19 mouse cellular contexts compared by ENCODE assay signal in genomic region chr6:115984580-115984979, GRCm38 (mm10). TPM values are rescaled to one million over a fixed set of nuclear protein-coding genes. Genes with fewer than 3 reads are reported as not detected.
DNase-seq lines count a peak whose midpoint lies in the region; ATAC-seq and TF ChIP-seq lines count a peak whose summit lies in the region.
"Had no signal": no experiment of that assay in that cellular context is flagged by ENCODE, and none has a peak within 500 bp of the region (broad histone marks: within the 10 kb centered on the region; RNA-seq: fewer than 3 reads in every experiment).

No protein-coding gene starts in this region.

- no peaks in the 10 kb centered on the region for H3K27me3 ChIP-seq in heart, embryonic 10.5 days (ENCODE audit: insufficient read depth, poor library complexity, severe bottlenecking)
- H3K27me3 ChIP-seq in intestine, embryonic 16.5 days (replicated peaks; ENCODE audit: control insufficient read depth, insufficient read depth, low read length): peaks cover 3% of the 10 kb centered on the region; the same call in 1 of the 2 replicates
- H3K27me3 ChIP-seq in intestine, embryonic 15.5 days (replicated peaks): no peaks in the 10 kb centered on the region
- H3K27me3 ChIP-seq in lung, postnatal 0 days (replicated peaks; ENCODE audit: insufficient read depth, low read length): no peaks in the 10 kb centered on the region
- no peaks in the 10 kb centered on the region for H3K27me3 ChIP-seq in embryonic facial prominence, embryonic 13.5 days
- H3K27me3 ChIP-seq: Patski had no signal

- peaks cover 3% of the 10 kb centered on the region; the same call in 1 of the 2 replicates for H3K36me3 ChIP-seq in heart, embryonic 10.5 days
- no peaks in the 10 kb centered on the region for H3K36me3 ChIP-seq in intestine, embryonic 16.5 days (ENCODE audit: control insufficient read depth, insufficient read depth, low read length)
- no peaks in the 10 kb centered on the region for H3K36me3 ChIP-seq in intestine, embryonic 15.5 days
- H3K36me3 ChIP-seq in lung, postnatal 0 days (ENCODE audit: insufficient read depth, low read length): peaks cover 8% of the 10 kb centered on the region; the same call in 1 of the 2 replicates
- H3K36me3 ChIP-seq in embryonic facial prominence, embryonic 13.5 days: no peaks in the 10 kb centered on the region

- H3K4me3 ChIP-seq in heart, embryonic 10.5 days: no peak overlapping the region
- no peak overlapping the region for H3K4me3 ChIP-seq in intestine, embryonic 16.5 days (ENCODE audit: low read length)
- H3K4me3 ChIP-seq in intestine, embryonic 15.5 days (replicated peaks): no peak overlapping the region
- H3K4me3 ChIP-seq in lung, postnatal 0 days (ENCODE audit: low read depth, low read length): no peak overlapping the region
- H3K4me3 ChIP-seq in embryonic facial prominence, embryonic 13.5 days: no peak overlapping the region
- H3K4me3 ChIP-seq: erythroblast, embryonic 14.5 days had no signal

- TF ChIP-seq EP300 in lung, postnatal 0 days (IDR thresholded peaks at IDR 0.05): no peak

- no peak overlapping the region for H3K9ac ChIP-seq in intestine, embryonic 16.5 days (ENCODE audit: low read depth, low read length)
- H3K9ac ChIP-seq in intestine, embryonic 15.5 days: no peak overlapping the region
- no peak overlapping the region for H3K9ac ChIP-seq in lung, postnatal 0 days (replicated peaks; ENCODE audit: low read depth)
- H3K9ac ChIP-seq in embryonic facial prominence, embryonic 13.5 days: no peak overlapping the region
- H3K9ac ChIP-seq: forebrain, postnatal 0 days had no signal

- no peaks in the 10 kb centered on the region for H3K9me3 ChIP-seq in heart, embryonic 10.5 days
- H3K9me3 ChIP-seq in intestine, embryonic 16.5 days (ENCODE audit: control insufficient read depth, low read length): no peaks in the 10 kb centered on the region
- H3K9me3 ChIP-seq in intestine, embryonic 15.5 days: no peaks in the 10 kb centered on the region
- no peaks in the 10 kb centered on the region for H3K9me3 ChIP-seq in lung, postnatal 0 days (ENCODE audit: low read length)
- no peaks in the 10 kb centered on the region for H3K9me3 ChIP-seq in embryonic facial prominence, embryonic 13.5 days

- peaks cover 87% of the 10 kb centered on the region for H3K4me1 ChIP-seq in heart, embryonic 10.5 days
- H3K4me1 ChIP-seq in intestine, embryonic 16.5 days (ENCODE audit: control insufficient read depth, insufficient read depth, low read length): peaks cover 55% of the 10 kb centered on the region
- H3K4me1 ChIP-seq in intestine, embryonic 15.5 days (replicated peaks): peaks cover 50% of the 10 kb centered on the region
- peaks cover 22% of the 10 kb centered on the region for H3K4me1 ChIP-seq in lung, postnatal 0 days (ENCODE audit: insufficient read depth, low read depth, low read length)
- peaks cover 54% of the 10 kb centered on the region for H3K4me1 ChIP-seq in embryonic facial prominence, embryonic 13.5 days

- no peak for TF ChIP-seq CTCF in lung, postnatal 0 days (IDR thresholded peaks at IDR 0.05)

- no peak overlapping the region for H3K4me2 ChIP-seq in intestine, embryonic 16.5 days (ENCODE audit: low read depth, low read length)
- H3K4me2 ChIP-seq in intestine, embryonic 15.5 days (replicated peaks): no peak overlapping the region
- H3K4me2 ChIP-seq in lung, postnatal 0 days (replicated peaks; ENCODE audit: low read depth, low read length): peak overlapping the region; percentile 8; the same call in 1 of the 2 replicates
- H3K4me2 ChIP-seq in embryonic facial prominence, embryonic 13.5 days: peak overlapping the region; percentile 41; the same call in 1 of the 2 replicates
- H3K4me2 ChIP-seq: midbrain, embryonic 11.5 days had no signal

- 88% methylated on average over 7 of the region's 7 CpGs for WGBS in heart, embryonic 10.5 days
- WGBS in intestine, embryonic 16.5 days: 63% methylated on average over 7 of the region's 7 CpGs
- WGBS in intestine, embryonic 15.5 days: 62% methylated on average over 7 of the region's 7 CpGs
- whole genome bisulfite sequencing in lung, postnatal 0 days: 58% methylated on average over 7 of the region's 7 CpGs
- 78% methylated on average over 7 of the region's 7 CpGs for WGBS in embryonic facial prominence, embryonic 13.5 days

- ATAC-seq in intestine, embryonic 16.5 days: no peak
- ATAC-seq in intestine, embryonic 15.5 days: no peak
- ATAC-seq in lung, postnatal 0 days: no peak
- no peak for ATAC-seq in embryonic facial prominence, embryonic 13.5 days (ENCODE audit: insufficient number of reproducible peaks, insufficient read depth, low FRiP score, low TSS enrichment, low read depth)
- ATAC-seq: forebrain, postnatal 0 days; Patski had no signal

- DNase-seq in heart, embryonic 10.5 days (ENCODE audit: low spot score): no peak
- DNase-seq in heart, adult 18-20 months: no peak
- no peak for DNase-seq in lung, postnatal 0 days (ENCODE audit: low spot score)
- DNase-seq in lung, postnatal 10 days: no peak
- DNase-seq in adrenal gland, adult 2 months: no peak
- DNase-seq: cerebellum, adult 2 months; forebrain, postnatal 0 days; gastrocnemius, postnatal 14 days; lung, adult 18-20 months; spleen, adult 18-20 months; thymus, adult 18-20 months had no signal

- H3K27ac ChIP-seq in heart, embryonic 10.5 days: peak overlapping the region; percentile 65; the same call in 1 of the 2 replicates
- H3K27ac ChIP-seq in intestine, embryonic 16.5 days (ENCODE audit: low read length): 0 out of 2 replicates have a peak overlapping the region, but pooled peaks have one; percentile 20
- H3K27ac ChIP-seq in intestine, embryonic 15.5 days: no peak overlapping the region
- H3K27ac ChIP-seq in lung, postnatal 0 days (ENCODE audit: low read length): no peak overlapping the region
- no peak overlapping the region; the same call in 1 of the 2 replicates for H3K27ac ChIP-seq in embryonic facial prominence, embryonic 13.5 days

RNA-seq across cellular contexts. Expression of gene Plxnd1, which starts 10.2 kb away (rescaled TPM):
- 42.9 and 61.7 TPM in 2 replicates for polyA plus RNA-seq in heart, embryonic 10.5 days (2016; fragmentation: Nextera tagmentation; extraction: Ambion mirVana)
- 10 to 100 TPM; 54.6 to 68.7 TPM for total RNA-seq in heart, adult 18-20 months (2021)
- polyA plus RNA-seq in intestine, embryonic 16.5 days (2015; fragmentation: Nextera tagmentation; extraction: Ambion mirVana): 18.7 and 19.3 TPM in 2 replicates
- polyA plus RNA-seq in intestine, embryonic 15.5 days (2015; fragmentation: Nextera tagmentation; extraction: Ambion mirVana): 26.6 and 28.9 TPM in 2 replicates
- 26.9 and 33.4 TPM in 2 replicates for polyA plus RNA-seq in lung, postnatal 0 days (2015; fragmentation: Nextera tagmentation; extraction: Ambion mirVana)
- polyA plus RNA-seq in embryonic facial prominence, embryonic 13.5 days (2015; fragmentation: Nextera tagmentation; extraction: Ambion mirVana): 25.2 and 40.3 TPM in 2 replicates
- 100 to 1,000 TPM; 168 to 181 TPM for total RNA-seq in adrenal gland, adult 2 months (2021)
- 279 and 288 TPM in 2 replicates for polyA plus RNA-seq in adrenal gland, adult 2 months (2012; rRNA removed)

RNA-seq across cellular contexts. Expression of gene H1foo, which starts 39.8 kb away (rescaled TPM):
- not detected in 2 replicates for polyA plus RNA-seq in heart, embryonic 10.5 days (2016; fragmentation: Nextera tagmentation; extraction: Ambion mirVana)
- total RNA-seq in heart, adult 18-20 months (2021): not detected
- polyA plus RNA-seq in intestine, embryonic 16.5 days (2015; fragmentation: Nextera tagmentation; extraction: Ambion mirVana): not detected in 2 replicates
- not detected in 2 replicates for polyA plus RNA-seq in intestine, embryonic 15.5 days (2015; fragmentation: Nextera tagmentation; extraction: Ambion mirVana)
- not detected in 2 replicates for polyA plus RNA-seq in lung, postnatal 0 days (2015; fragmentation: Nextera tagmentation; extraction: Ambion mirVana)
- polyA plus RNA-seq in embryonic facial prominence, embryonic 13.5 days (2015; fragmentation: Nextera tagmentation; extraction: Ambion mirVana): not detected in 2 replicates
- total RNA-seq in adrenal gland, adult 2 months (2021): not detected
- not detected in 2 replicates for polyA plus RNA-seq in adrenal gland, adult 2 months (2012; rRNA removed)
- total RNA-seq: forebrain, postnatal 0 days; gastrocnemius, postnatal 14 days had no signal
- polyA plus RNA-seq: cerebellum, adult 2 months; cortical plate, adult 2 months; erythroblast, embryonic 14.5 days; forebrain, postnatal 0 days; limb, embryonic 14.5 days; midbrain, embryonic 11.5 days; Patski had no signal

RNA-seq across cellular contexts. Expression of gene Rho, which starts 53.0 kb away (rescaled TPM):
- polyA plus RNA-seq in heart, embryonic 10.5 days (2016; fragmentation: Nextera tagmentation; extraction: Ambion mirVana): 0.28 TPM in 1 of 2 replicates, not detected in the other
- not detected for total RNA-seq in heart, adult 18-20 months (2021)
- polyA plus RNA-seq in intestine, embryonic 16.5 days (2015; fragmentation: Nextera tagmentation; extraction: Ambion mirVana): 0.31 TPM in 1 of 2 replicates, not detected in the other
- 0.05 TPM in 1 of 2 replicates, not detected in the other for polyA plus RNA-seq in intestine, embryonic 15.5 days (2015; fragmentation: Nextera tagmentation; extraction: Ambion mirVana)
- 0.04 TPM in 1 of 2 replicates, not detected in the other for polyA plus RNA-seq in lung, postnatal 0 days (2015; fragmentation: Nextera tagmentation; extraction: Ambion mirVana)
- 0.14 and 0.43 TPM in 2 replicates for polyA plus RNA-seq in embryonic facial prominence, embryonic 13.5 days (2015; fragmentation: Nextera tagmentation; extraction: Ambion mirVana)
- under 1 TPM; 0.52 to 0.95 TPM for total RNA-seq in adrenal gland, adult 2 months (2021)
- polyA plus RNA-seq in adrenal gland, adult 2 months (2012; rRNA removed): 2.2 and 3.4 TPM in 2 replicates
- polyA plus RNA-seq: erythroblast, embryonic 14.5 days; forebrain, postnatal 0 days; midbrain, embryonic 11.5 days had no signal

Comparison
In these comparisons a context has a peak if more than half of its experiments do, and no peak if none do; other contexts are left out.
1. H3K27ac ChIP-seq: peak in heart, embryonic 10.5 days (single experiment) and intestine, embryonic 16.5 days (single experiment); none in intestine, embryonic 15.5 days (single experiment), lung, postnatal 0 days (single experiment) and embryonic facial prominence, embryonic 13.5 days (single experiment).
2. H3K4me2 ChIP-seq: peak in lung, postnatal 0 days (single experiment) and embryonic facial prominence, embryonic 13.5 days (single experiment); none in intestine, embryonic 16.5 days (single experiment) and intestine, embryonic 15.5 days (single experiment).